Mouse (Mus musculus) B cell, adult 67 days (primary cell): ENCODE data around the gene Wnt9a. TPM values are rescaled to one million over a fixed set of nuclear protein-coding genes. Genes with fewer than 3 reads are reported as not detected.

Experiments used
- total RNA-seq, 2 experiments: library from RNA; stranded (reverse); gene quantifications; 4 replicates each; pipeline ENCODE4 v1.2.4; 2023

Wnt9a gene
- not detected for total RNA-seq

GRCm38 (mm10) chr11:59306461-59307421 is at the start of gene Wnt9a:
Wnt9a (plus strand) TSS chr11:59306928.

GRCm38 (mm10) chr11:59290702-59291303 is 15.9 kb upstream of the Wnt9a start, which contains the start of gene Wnt3a:
Wnt3a (minus strand) TSS chr11:59290752.

GRCm38 (mm10) chr11:59375475-59375874 is 68.7 kb downstream of the Wnt9a start, which contains the start of gene Prss38:
Prss38 (minus strand) TSS chr11:59375657.

Other genes with a start within 250 kb of the Wnt9a start
- gene Obscn, start 170.5 kb upstream of the Wnt9a start, total RNA-seq: 1 to 10 TPM in 1 of 2 experiments, under 1 TPM in 1; 0.65 to 1.0 TPM
- gene Iba57, start 143.2 kb upstream of the Wnt9a start, total RNA-seq: 10 to 100 TPM; 22.4 to 31.7 TPM
- gene Gjc2, start 123.7 kb upstream of the Wnt9a start, total RNA-seq: not detected
- gene Guk1, start 114.7 kb upstream of the Wnt9a start, total RNA-seq: 10 to 100 TPM; 30.7 to 37.2 TPM
- 10 to 100 TPM; 16.5 to 18.9 TPM for gene Mrpl55, start 104.4 kb upstream of the Wnt9a start, total RNA-seq
- 10 to 100 TPM; 29.3 to 32.6 TPM for gene 2310033P09Rik, start 98.6 kb upstream of the Wnt9a start, total RNA-seq
- gene Arf1, start 78.7 kb upstream of the Wnt9a start, total RNA-seq: 100 to 1,000 TPM; 225 to 239 TPM
- not detected for gene Wnt3a, start 16.2 kb upstream of the Wnt9a start, total RNA-seq
- gene Prss38, start 68.7 kb downstream of the Wnt9a start, total RNA-seq: not detected
- 10 to 100 TPM; 12.6 to 15.7 TPM for gene Jmjd4, start 143.1 kb downstream of the Wnt9a start, total RNA-seq
- gene Snap47, start 144.3 kb downstream of the Wnt9a start, total RNA-seq: 10 to 100 TPM; 12.3 to 26.1 TPM
- gene Zfp867, start 165.5 kb downstream of the Wnt9a start, total RNA-seq: 1 to 10 TPM; 4.1 to 5.3 TPM
- 10 to 100 TPM; 16.3 to 20.3 TPM for gene Zkscan17, start 219.8 kb downstream of the Wnt9a start, total RNA-seq
- under 1 TPM; 0.23 to 0.56 TPM for gene Nlrp3, start 234.6 kb downstream of the Wnt9a start, total RNA-seq